Mouse (Mus musculus): ENCODE measurements around the gene Gemin2. TPM values are rescaled to one million over a fixed set of nuclear protein-coding genes. Genes with fewer than 3 reads are reported as not detected.

Gemin2 gene
- 27.6 TPM for polyA plus RNA-seq (2017; shearing (Covaris generic))

GRCm38 (mm10) chr12:59013234-59013633, at the start of gene Gemin2:
TSS of gene Gemin2 (plus strand) at chr12:59013393.

GRCm38 (mm10) chr12:59011844-59012709, 1.1 kb upstream of the Gemin2 start, which contains the start of gene Sec23a:
TSS of gene Sec23a (minus strand) at chr12:59012017.

GRCm38 (mm10) chr12:59060993-59061595, 47.9 kb downstream of the Gemin2 start, which contains the start of gene Trappc6b:
TSS of gene Trappc6b (minus strand) at chr12:59061472.

GRCm38 (mm10) chr12:59066448-59067077, 53.4 kb downstream of the Gemin2 start, which contains the start of gene Pnn:
TSS of gene Pnn (plus strand) at chr12:59066884.

Other genes starting within 250 kb of the Gemin2 start
- gene Sec23a, start 1.4 kb upstream of the Gemin2 start, polyA plus RNA-seq (2017; shearing (Covaris generic)), result 37.3 TPM
- 71.3 TPM for gene Trappc6b, start 48.1 kb downstream of the Gemin2 start, polyA plus RNA-seq (2017; shearing (Covaris generic))
- gene Pnn, start 53.5 kb downstream of the Gemin2 start, polyA plus RNA-seq (2017; shearing (Covaris generic)), result 162 TPM
- gene Mia2, start 82.4 kb downstream of the Gemin2 start, polyA plus RNA-seq (2017; shearing (Covaris generic)), result 20.2 TPM
- gene Fbxo33, start 206.3 kb downstream of the Gemin2 start, polyA plus RNA-seq (2017; shearing (Covaris generic)), result 7.7 TPM